Mouse (Mus musculus) MEL (cell line): Measurements from ENCODE around the gene Hoxb8. TPM values are rescaled to one million over a fixed set of nuclear protein-coding genes. Genes with fewer than 3 reads are reported as not detected.

Experiments
- DNase-seq: peaks from one replicate; pipeline ENCODE4 v3.0.0; 2011; ENCODE audit warnings: low read depth, low spot score
- H3K27ac ChIP-seq: 2 replicates; pipeline ENCODE4 v1.5.1; 2012; ENCODE audit warnings: low read depth, mild to moderate bottlenecking, control low read depth, low read length, moderate library complexity; ENCODE audit not compliant: control insufficient read depth
- H3K27me3 ChIP-seq, 2 experiments: fragments of 150-350 bp in 1 of 2; sonication (generic) in 1 of 2; 2 replicates each; pipeline ENCODE4 v1.6.1; 2012; ENCODE audit warnings: low read length in 2 of 2, mild to moderate bottlenecking in 2 of 2, improper control_type of control experiment in 1 of 2, moderate library complexity in 1 of 2; ENCODE audit not compliant: insufficient read depth in 2 of 2, control insufficient read depth in 1 of 2
- H3K36me3 ChIP-seq, 2 experiments: 2 replicates each; pipeline ENCODE4 v1.6.1; 2012 to 2014; ENCODE audit warnings: low read length in 2 of 2, improper control_type of control experiment in 1 of 2, inconsistent platforms in 1 of 2, mild to moderate bottlenecking in 1 of 2; ENCODE audit not compliant: insufficient read depth in 2 of 2, control insufficient read depth in 1 of 2
- H3K4me1 ChIP-seq, 2 experiments: fragments of 150-350 bp in 1 of 2; sonication (generic) in 1 of 2; 2 replicates each; pipeline ENCODE4 v1.6.1; 2012; ENCODE audit warnings: low read length in 2 of 2, improper control_type of control experiment in 1 of 2, mild to moderate bottlenecking in 1 of 2; ENCODE audit not compliant: insufficient read depth in 2 of 2, control insufficient read depth in 1 of 2
- H3K4me3 ChIP-seq, 2 experiments: fragments of 150-350 bp in 1 of 2; sonication (generic) in 1 of 2; 2 replicates each; pipeline ENCODE4 v1.5.1; 2012; ENCODE audit warnings: low read depth in 2 of 2, low read length in 2 of 2, mild to moderate bottlenecking in 2 of 2, moderate library complexity in 2 of 2, control low read depth in 1 of 2, improper control_type of control experiment in 1 of 2; ENCODE audit not compliant: control insufficient read depth in 1 of 2, insufficient read depth in 1 of 2
- H3K79me2 ChIP-seq: 2 replicates; pipeline ENCODE4 v1.6.1; 2012; ENCODE audit warnings: mild to moderate bottlenecking, low read length, moderate library complexity; ENCODE audit not compliant: control insufficient read depth, poor library complexity, insufficient read depth
- H3K9ac ChIP-seq: 2 replicates; pipeline ENCODE4 v1.6.1; 2012; ENCODE audit warnings: low read depth, mild to moderate bottlenecking, control low read depth, low read length, moderate library complexity; ENCODE audit not compliant: control insufficient read depth, poor library complexity, severe bottlenecking
- H3K9me3 ChIP-seq: fragments of 150-350 bp; sonication (generic); replicated peaks from 2 replicates; pipeline ENCODE4 v1.6.1; 2012; ENCODE audit warnings: mild to moderate bottlenecking, low read length, improper control_type of control experiment, moderate library complexity; ENCODE audit not compliant: insufficient read depth
- E2F4 ChIP-seq: IDR thresholded peaks from 2 replicates; pipeline ENCODE4 v1.6.1; 2011; ENCODE audit warnings: low read depth, low read length, improper control_type of control experiment, borderline replicate concordance
- ELF1 ChIP-seq: IDR thresholded peaks from 2 replicates; pipeline ENCODE4 v1.6.1; 2014; ENCODE audit warnings: low read depth, mild to moderate bottlenecking, inconsistent platforms, low read length, improper control_type of control experiment, moderate library complexity
- EP300 ChIP-seq, 2 experiments: IDR thresholded peaks; 2 replicates each; pipeline ENCODE4 v1.6.1; 2011; ENCODE audit warnings: improper control_type of control experiment in 2 of 2, low read length in 2 of 2, low read depth in 1 of 2, mild to moderate bottlenecking in 1 of 2
- HCFC1 ChIP-seq: IDR thresholded peaks from 2 replicates; pipeline ENCODE4 v1.6.1; 2012; ENCODE audit warnings: low read depth, mild to moderate bottlenecking, inconsistent platforms, low read length, improper control_type of control experiment, moderate library complexity
- JUND ChIP-seq: IDR thresholded peaks from 2 replicates; pipeline ENCODE4 v1.6.1; 2011; ENCODE audit warnings: low read depth, mild to moderate bottlenecking, improper control_type of control experiment, low read length
- MAFK ChIP-seq: IDR thresholded peaks from 2 replicates; pipeline ENCODE4 v1.6.1; 2011; ENCODE audit warnings: low read depth, mild to moderate bottlenecking, low read length, improper control_type of control experiment, borderline replicate concordance
- MAX ChIP-seq: IDR thresholded peaks from 2 replicates; pipeline ENCODE4 v1.6.1; 2011; ENCODE audit warnings: low read length, improper control_type of control experiment
- MYB ChIP-seq: IDR thresholded peaks from 2 replicates; pipeline ENCODE4 v1.6.1; 2011; ENCODE audit warnings: mild to moderate bottlenecking, low read depth, low read length, improper control_type of control experiment
- NELFE ChIP-seq: IDR thresholded peaks from 2 replicates; pipeline ENCODE4 v1.6.1; 2011; ENCODE audit warnings: low read depth, low read length, improper control_type of control experiment
- POLR2AphosphoS2 ChIP-seq: IDR thresholded peaks from 2 replicates; pipeline ENCODE4 v1.6.1; 2011; ENCODE audit warnings: low read length, improper control_type of control experiment
- POLR2AphosphoS5 ChIP-seq: IDR thresholded peaks from 2 replicates; pipeline ENCODE4 v1.6.1; 2012; ENCODE audit warnings: low read depth, borderline replicate concordance, mild to moderate bottlenecking, inconsistent platforms, low read length, moderate library complexity, mixed read lengths
- RAD21 ChIP-seq: IDR thresholded peaks from 2 replicates; pipeline ENCODE4 v1.6.1; 2011; ENCODE audit warnings: mild to moderate bottlenecking, low read depth, low read length, improper control_type of control experiment
- TAL1 ChIP-seq: IDR thresholded peaks from 2 replicates; pipeline ENCODE4 v1.6.1; 2012; ENCODE audit warnings: mild to moderate bottlenecking, inconsistent platforms, low read length, moderate library complexity, mixed read lengths
- TCF12 ChIP-seq: IDR thresholded peaks from 2 replicates; pipeline ENCODE4 v1.6.1; 2014; ENCODE audit warnings: low read depth, mild to moderate bottlenecking, inconsistent platforms, low read length, improper control_type of control experiment, moderate library complexity
- USF2 ChIP-seq, 2 experiments: IDR thresholded peaks; 2 replicates each; pipeline ENCODE4 v1.6.1; 2011 to 2012; ENCODE audit warnings: improper control_type of control experiment in 2 of 2, low read length in 2 of 2, borderline replicate concordance in 1 of 2, inconsistent platforms in 1 of 2, low read depth in 1 of 2, mild to moderate bottlenecking in 1 of 2; ENCODE audit not compliant: insufficient read depth in 1 of 2
- polyA plus RNA-seq, 2 experiments: library from polyadenylated mRNA; stranded (reverse) in 1 of 2; unstranded in 1 of 2; fragments of >175 nt in 1 of 2; fragments of >200 nt in 1 of 2; gene quantifications; 2 replicates each; pipeline versions ENCODE4 v1.2.1 to v1.2.4; 2012; ENCODE audit warnings: low replicate concordance in 2 of 2, low read depth in 1 of 2; ENCODE audit not compliant: insufficient read length in 2 of 2, insufficient read depth in 1 of 2, missing spikeins in 1 of 2
- total RNA-seq: library from RNA; depleted of rRNA; stranded (reverse); fragments of 300-350 nt; gene quantifications from 2 replicates; pipeline ENCODE4 v1.2.3, GENCODE M21; 2012; rRNA removed

Hoxb8 gene
- total and polyA plus RNA-seq, 3 experiments, result not detected

GRCm38 (mm10) chr11:96334002-96334364 is 52.3 kb downstream of the Hoxb8 start:
- Histone ChIP-seq H3K9ac (no peak overlapping the region), H3K4me1 (no peaks in the 10 kb centered on the region), H3K36me3 (no peaks in the 10 kb centered on the region), H3K9me3 (no peaks in the 10 kb centered on the region), H3K27ac (no peak overlapping the region), H3K4me3 (no peak overlapping the region), H3K27me3 (peaks cover 7 to 8% of the 10 kb centered on the region in 2 experiments), H3K79me2 (no peaks in the 10 kb centered on the region)
- DNase-seq, result no peak
- no peak for TF ChIP-seq MAX
- TF ChIP-seq MAFK, result no peak
- TF ChIP-seq TAL1, result no peak
- TF ChIP-seq POLR2AphosphoS5, result no peak
- TF ChIP-seq ELF1, result no peak
- TF ChIP-seq EP300 (IDR thresholded peaks at IDR 0.05; ENCODE audit: low read depth in 1 of 2, low read length in 2 of 2), result no peak
- TF ChIP-seq E2F4, result no peak
- no peak for TF ChIP-seq NELFE
- TF ChIP-seq RAD21, result no peak
- TF ChIP-seq HCFC1, result no peak
- TF ChIP-seq JUND, result no peak
- no peak for TF ChIP-seq TCF12
- TF ChIP-seq POLR2AphosphoS2, result no peak
- no peak for TF ChIP-seq MYB
- TF ChIP-seq USF2 (IDR thresholded peaks at IDR 0.05; ENCODE audit: borderline replicate concordance in 1 of 2, insufficient read depth in 1 of 2, low read depth in 1 of 2, low read length in 2 of 2), result no peak

Other genes starting within 250 kb of the Hoxb8 start
- 135 and 137 TPM in 2 replicates for gene Snf8, start 247.0 kb upstream of the Hoxb8 start, total RNA-seq
- gene Snf8, start 247.0 kb upstream of the Hoxb8 start, polyA plus RNA-seq, result 100 to 1,000 TPM in 1 of 2 experiments, not detected in 1; 183 TPM
- 55.3 and 56.8 TPM in 2 replicates for gene Ube2z, start 216.5 kb upstream of the Hoxb8 start, total RNA-seq
- gene Ube2z, start 216.5 kb upstream of the Hoxb8 start, polyA plus RNA-seq, result 10 to 100 TPM in 1 of 2 experiments, not detected in 1; 58.5 TPM
- gene Atp5g1, start 206.2 kb upstream of the Hoxb8 start, total RNA-seq, result 1,306 and 1,519 TPM in 2 replicates
- gene Atp5g1, start 206.2 kb upstream of the Hoxb8 start, polyA plus RNA-seq, result 1,000 to 10,000 TPM in 1 of 2 experiments, not detected in 1; 1,694 TPM
- gene Calcoco2, start 169.9 kb upstream of the Hoxb8 start, total RNA-seq, result not detected in 2 replicates
- gene Calcoco2, start 169.9 kb upstream of the Hoxb8 start, polyA plus RNA-seq, result not detected
- gene Ttll6, start 148.1 kb upstream of the Hoxb8 start, total RNA-seq, result not detected in 2 replicates
- gene Ttll6, start 148.1 kb upstream of the Hoxb8 start, polyA plus RNA-seq, result under 1 TPM in 1 of 2 experiments, not detected in 1; 0.03 TPM
- gene Hoxb13, start 87.6 kb upstream of the Hoxb8 start, total RNA-seq, result 12.1 and 13.8 TPM in 2 replicates
- 10 to 100 TPM in 1 of 2 experiments, not detected in 1; 16.7 TPM for gene Hoxb13, start 87.6 kb upstream of the Hoxb8 start, polyA plus RNA-seq
- gene Hoxb9, start 10.4 kb upstream of the Hoxb8 start, total RNA-seq, result not detected in 2 replicates
- gene Hoxb9, start 10.4 kb upstream of the Hoxb8 start, polyA plus RNA-seq, result not detected
- gene Hoxb7, start 4.7 kb downstream of the Hoxb8 start, total RNA-seq, result not detected in 2 replicates
- not detected for gene Hoxb7, start 4.7 kb downstream of the Hoxb8 start, polyA plus RNA-seq
- not detected in 2 replicates for gene Hoxb6, start 10.6 kb downstream of the Hoxb8 start, total RNA-seq
- gene Hoxb6, start 10.6 kb downstream of the Hoxb8 start, polyA plus RNA-seq, result not detected
- gene Hoxb5, start 21.4 kb downstream of the Hoxb8 start, total RNA-seq, result not detected in 2 replicates
- not detected for gene Hoxb5, start 21.4 kb downstream of the Hoxb8 start, polyA plus RNA-seq
- not detected in 2 replicates for gene Hoxb4, start 36.4 kb downstream of the Hoxb8 start, total RNA-seq
- not detected for gene Hoxb4, start 36.4 kb downstream of the Hoxb8 start, polyA plus RNA-seq
- not detected in 2 replicates for gene Hoxb3, start 41.4 kb downstream of the Hoxb8 start, total RNA-seq
- gene Hoxb3, start 41.4 kb downstream of the Hoxb8 start, polyA plus RNA-seq, result not detected
- not detected in 2 replicates for gene Hoxb2, start 68.6 kb downstream of the Hoxb8 start, total RNA-seq
- gene Hoxb2, start 68.6 kb downstream of the Hoxb8 start, polyA plus RNA-seq, result not detected
- gene Hoxb1, start 83.8 kb downstream of the Hoxb8 start, total RNA-seq, result not detected in 2 replicates
- not detected for gene Hoxb1, start 83.8 kb downstream of the Hoxb8 start, polyA plus RNA-seq
- gene Skap1, start 182.7 kb downstream of the Hoxb8 start, total RNA-seq, result not detected in 2 replicates
- gene Skap1, start 182.7 kb downstream of the Hoxb8 start, polyA plus RNA-seq, result not detected